In genomic region chr2:26488535-26489135, GRCm38 (mm10) we compare ENCODE assay signal across 10 mouse cellular contexts. TPM values are rescaled to one million over a fixed set of nuclear protein-coding genes. Genes with fewer than 3 reads are reported as not detected.
DNase-seq lines count a peak whose midpoint lies in the region; ATAC-seq and TF ChIP-seq lines count a peak whose summit lies in the region.
"Had no signal": no experiment of that assay in that cellular context is flagged by ENCODE, and none has a peak within 500 bp of the region (broad histone marks: within the 10 kb centered on the region; RNA-seq: fewer than 3 reads in every experiment).

No protein-coding gene starts in this region.

- peaks cover 9% of the 10 kb centered on the region for H3K36me3 ChIP-seq in kidney, postnatal 0 days (ENCODE audit: insufficient read depth, low read length)
- H3K36me3 ChIP-seq in embryonic facial prominence, embryonic 14.5 days (ENCODE audit: control insufficient read depth, insufficient read depth, low read length), result peaks cover 16% of the 10 kb centered on the region; the same call in 1 of the 2 replicates
- H3K36me3 ChIP-seq in intestine, embryonic 14.5 days (ENCODE audit: control insufficient read depth, insufficient read depth, low read length), result peaks cover 14% of the 10 kb centered on the region
- H3K36me3 ChIP-seq in neural tube, embryonic 14.5 days (ENCODE audit: control insufficient read depth, insufficient read depth, low read length), result no peaks in the 10 kb centered on the region

- peak overlapping the region; percentile 82 for H3K27ac ChIP-seq in kidney, postnatal 0 days
- peak overlapping the region; percentile 77; the same call in 1 of the 2 replicates for H3K27ac ChIP-seq in embryonic facial prominence, embryonic 14.5 days (replicated peaks; ENCODE audit: low read depth, low read length)
- H3K27ac ChIP-seq in intestine, embryonic 14.5 days (ENCODE audit: low read depth), result peak overlapping the region; percentile 70; the same call in 1 of the 2 replicates
- peak overlapping the region; percentile 88 for H3K27ac ChIP-seq in neural tube, embryonic 14.5 days (ENCODE audit: low read depth, low read length)

- intact Hi-C loops in left cerebral cortex, postnatal 36 days (cut with DNase I), result no loop called here

- no peak; the same call in 1 of the 2 replicates for TF ChIP-seq CTCF in kidney, postnatal 0 days (IDR thresholded peaks at IDR 0.05; ENCODE audit: low read depth)

- H3K27me3 ChIP-seq in kidney, postnatal 0 days (ENCODE audit: insufficient read depth, low read length), result no peaks in the 10 kb centered on the region
- H3K27me3 ChIP-seq in embryonic facial prominence, embryonic 14.5 days (replicated peaks; ENCODE audit: control insufficient read depth, insufficient read depth, low read length), result no peaks in the 10 kb centered on the region
- no peaks in the 10 kb centered on the region for H3K27me3 ChIP-seq in intestine, embryonic 14.5 days (replicated peaks; ENCODE audit: control insufficient read depth, insufficient read depth, low read length)
- no peaks in the 10 kb centered on the region for H3K27me3 ChIP-seq in neural tube, embryonic 14.5 days (ENCODE audit: control insufficient read depth, insufficient read depth, low read length)

- H3K9ac ChIP-seq in kidney, postnatal 0 days (ENCODE audit: low read depth, low read length), result no peak overlapping the region
- peak overlapping the region; percentile 32; the same call in 1 of the 2 replicates for H3K9ac ChIP-seq in embryonic facial prominence, embryonic 14.5 days (ENCODE audit: low read depth, low read length)
- no peak overlapping the region for H3K9ac ChIP-seq in intestine, embryonic 14.5 days (ENCODE audit: low read length)
- no peak overlapping the region for H3K9ac ChIP-seq in neural tube, embryonic 14.5 days (replicated peaks; ENCODE audit: low read depth, low read length)

- H3K9me3 ChIP-seq in kidney, postnatal 0 days (replicated peaks; ENCODE audit: low read length), result no peaks in the 10 kb centered on the region
- H3K9me3 ChIP-seq in embryonic facial prominence, embryonic 14.5 days (ENCODE audit: control insufficient read depth, low read length), result no peaks in the 10 kb centered on the region
- H3K9me3 ChIP-seq in intestine, embryonic 14.5 days (ENCODE audit: control insufficient read depth, low read length), result no peaks in the 10 kb centered on the region
- H3K9me3 ChIP-seq in neural tube, embryonic 14.5 days (ENCODE audit: control insufficient read depth, low read length), result no peaks in the 10 kb centered on the region

- peak overlapping the region; percentile 24; the same call in 1 of the 2 replicates for H3K4me2 ChIP-seq in kidney, postnatal 0 days (ENCODE audit: low read length)
- no peak overlapping the region; the same call in 1 of the 2 replicates for H3K4me2 ChIP-seq in embryonic facial prominence, embryonic 14.5 days (ENCODE audit: low read depth, low read length)
- H3K4me2 ChIP-seq in intestine, embryonic 14.5 days (ENCODE audit: low read length), result 0 out of 2 replicates have a peak overlapping the region, but pooled peaks have one; percentile 2
- peak overlapping the region; percentile 21; the same call in 1 of the 2 replicates for H3K4me2 ChIP-seq in neural tube, embryonic 14.5 days (ENCODE audit: low read depth, low read length)

- 24% methylated on average over 9 of the region's 9 CpGs for WGBS in kidney, postnatal 0 days
- 29% methylated on average over 9 of the region's 9 CpGs for WGBS in embryonic facial prominence, embryonic 14.5 days
- WGBS in intestine, embryonic 14.5 days, result 51% methylated on average over 9 of the region's 9 CpGs
- 32% methylated on average over 9 of the region's 9 CpGs for WGBS in neural tube, embryonic 14.5 days

- DNase-seq in kidney, postnatal 0 days (ENCODE audit: low spot score), result peak; percentile 80
- no peak for DNase-seq in kidney, adult 18-20 months
- DNase-seq in embryonic facial prominence, embryonic 14.5 days (ENCODE audit: low spot score), result peak; percentile 78
- no peak for DNase-seq in intestine, embryonic 14.5 days (ENCODE audit: low spot score)
- DNase-seq in cerebellum, postnatal 25 days, result no peak
- no peak for DNase-seq in frontal cortex, adult 2 months (ENCODE audit: extremely low spot score in 1 of 2, low spot score in 1 of 2)
- DNase-seq in left cerebral cortex, postnatal 36 days (ENCODE audit: low spot score in 2 of 2), result no peak

- peak; percentile 8; the same call in 1 of the 2 replicates for ATAC-seq in kidney, postnatal 0 days (replicated peaks; ENCODE audit: low FRiP score, low read depth)
- peak; percentile 28 for ATAC-seq in embryonic facial prominence, embryonic 14.5 days (ENCODE audit: low read depth)
- ATAC-seq in intestine, embryonic 14.5 days (replicated peaks; ENCODE audit: low FRiP score, low TSS enrichment, low read depth), result no peak
- no peak for ATAC-seq in neural tube, embryonic 14.5 days (ENCODE audit: low read depth)

- no peak overlapping the region for H3K4me3 ChIP-seq in kidney, postnatal 0 days (replicated peaks; ENCODE audit: low read depth, low read length)
- H3K4me3 ChIP-seq in embryonic facial prominence, embryonic 14.5 days (ENCODE audit: low read depth, low read length), result no peak overlapping the region
- no peak overlapping the region for H3K4me3 ChIP-seq in intestine, embryonic 14.5 days (ENCODE audit: low read depth, low read length)
- no peak overlapping the region for H3K4me3 ChIP-seq in neural tube, embryonic 14.5 days (ENCODE audit: low read depth, low read length)
- H3K4me3 ChIP-seq: myocyte had no signal

- H3K4me1 ChIP-seq in kidney, postnatal 0 days (replicated peaks; ENCODE audit: insufficient read depth, low read length), result peaks cover 97% of the 10 kb centered on the region
- H3K4me1 ChIP-seq in embryonic facial prominence, embryonic 14.5 days (ENCODE audit: control insufficient read depth, insufficient read depth, low read length), result peaks cover 71% of the 10 kb centered on the region
- H3K4me1 ChIP-seq in intestine, embryonic 14.5 days (replicated peaks; ENCODE audit: control insufficient read depth, insufficient read depth, low read length), result peaks cover 63% of the 10 kb centered on the region
- peaks cover 84% of the 10 kb centered on the region for H3K4me1 ChIP-seq in neural tube, embryonic 14.5 days (ENCODE audit: control insufficient read depth, insufficient read depth, low read length)

RNA-seq across cellular contexts. Expression of gene Notch1, which starts 27.8 kb away (rescaled TPM):
- 12.1 and 12.9 TPM in 2 replicates for polyA plus RNA-seq in kidney, postnatal 0 days (2015; fragmentation: Nextera tagmentation; extraction: Ambion mirVana)
- polyA plus RNA-seq in embryonic facial prominence, embryonic 14.5 days (2014; fragmentation: Nextera tagmentation; extraction: Ambion mirVana), result 29.9 and 35.8 TPM in 2 replicates
- polyA plus RNA-seq in intestine, embryonic 14.5 days (2014; fragmentation: Nextera tagmentation; extraction: Ambion mirVana), result 21.6 and 24.3 TPM in 2 replicates
- 20.8 and 26.6 TPM in 2 replicates for polyA plus RNA-seq in neural tube, embryonic 14.5 days (2014; fragmentation: Nextera tagmentation; extraction: Ambion mirVana)
- polyA plus RNA-seq in frontal cortex, adult 2 months (2012; rRNA removed), result 13.0 and 13.2 TPM in 2 replicates
- 10 to 100 TPM; 24.5 to 28.5 TPM for total RNA-seq in left cerebral cortex, postnatal 36 days (2021)
- total RNA-seq: MEL had no signal

RNA-seq across cellular contexts. Expression of gene Sec16a, which starts 43.6 kb away (rescaled TPM):
- polyA plus RNA-seq in kidney, postnatal 0 days (2015; fragmentation: Nextera tagmentation; extraction: Ambion mirVana), result 16.4 and 16.6 TPM in 2 replicates
- 38.6 and 42.0 TPM in 2 replicates for polyA plus RNA-seq in embryonic facial prominence, embryonic 14.5 days (2014; fragmentation: Nextera tagmentation; extraction: Ambion mirVana)
- polyA plus RNA-seq in intestine, embryonic 14.5 days (2014; fragmentation: Nextera tagmentation; extraction: Ambion mirVana), result 33.7 and 39.8 TPM in 2 replicates
- polyA plus RNA-seq in neural tube, embryonic 14.5 days (2014; fragmentation: Nextera tagmentation; extraction: Ambion mirVana), result 27.2 and 35.2 TPM in 2 replicates
- 30.8 and 36.1 TPM in 2 replicates for polyA plus RNA-seq in frontal cortex, adult 2 months (2012; rRNA removed)
- 10 to 100 TPM; 39.0 to 52.3 TPM for total RNA-seq in left cerebral cortex, postnatal 36 days (2021)

Comparison
In these comparisons a context has a peak if more than half of its experiments do, and no peak if none do; other contexts are left out.
1. DNase-seq: peak in kidney, postnatal 0 days (single experiment) and embryonic facial prominence, embryonic 14.5 days (single experiment); none in kidney, adult 18-20 months (single experiment), intestine, embryonic 14.5 days (single experiment), cerebellum, postnatal 25 days (0 of 2), frontal cortex, adult 2 months (0 of 2) and left cerebral cortex, postnatal 36 days (0 of 2).
2. ATAC-seq: peak in kidney, postnatal 0 days (single experiment) and embryonic facial prominence, embryonic 14.5 days (single experiment); none in intestine, embryonic 14.5 days (single experiment) and neural tube, embryonic 14.5 days (single experiment).
3. Peak in every context shown above with its lines, with median percentiles within 50 percentile points of each other: H3K27ac ChIP-seq.